In genomic region chr2:161128367-161129111, GRCm38 (mm10) we compare ENCODE assay signal across 10 mouse cellular contexts. TPM values are rescaled to one million over a fixed set of nuclear protein-coding genes. Genes with fewer than 3 reads are reported as not detected.
DNase-seq lines count a peak whose midpoint lies in the region; ATAC-seq and TF ChIP-seq lines count a peak whose summit lies in the region.
"Had no signal": no experiment of that assay in that cellular context is flagged by ENCODE, and none has a peak within 500 bp of the region (broad histone marks: within the 10 kb centered on the region; RNA-seq: fewer than 3 reads in every experiment).

No protein-coding gene starts in this region.

- H3K36me3 ChIP-seq in hindbrain, postnatal 0 days (ENCODE audit: insufficient read depth, low read length), result no peaks in the 10 kb centered on the region
- H3K36me3 ChIP-seq in hindbrain, embryonic 12.5 days, result no peaks in the 10 kb centered on the region
- H3K36me3 ChIP-seq: heart, embryonic 13.5 days; liver, embryonic 15.5 days had no signal

- DNase-seq in hindbrain, postnatal 0 days (ENCODE audit: low spot score), result peak; percentile 70
- DNase-seq in 3134 (ENCODE audit: extremely low read depth, insufficient read length, low spot score) (peak; percentile 13), 3T3-L1 (ENCODE audit: low read depth, low spot score) (peak; percentile 45)
- DNase-seq in left cerebral cortex, postnatal 25 days (ENCODE audit: low spot score in 2 of 2), result peak; percentile 46 to 80
- no peak for DNase-seq in yolk sac, embryonic 10.5 days (ENCODE audit: low spot score)
- no peak for DNase-seq in ovary, postnatal 10 days (ENCODE audit: low spot score)
- DNase-seq: kidney, postnatal 25 days had no signal

- H3K4me3 ChIP-seq in hindbrain, postnatal 0 days (ENCODE audit: low read length), result no peak overlapping the region
- no peak overlapping the region for H3K4me3 ChIP-seq in hindbrain, embryonic 12.5 days
- H3K4me3 ChIP-seq: heart, embryonic 13.5 days; liver, embryonic 15.5 days had no signal

- H3K4me2 ChIP-seq in hindbrain, postnatal 0 days (ENCODE audit: low read depth, low read length), result no peak overlapping the region
- H3K4me2 ChIP-seq in hindbrain, embryonic 12.5 days (replicated peaks), result no peak overlapping the region
- H3K4me2 ChIP-seq: heart, embryonic 13.5 days; liver, embryonic 15.5 days had no signal

- no peaks in the 10 kb centered on the region; the same call in 1 of the 2 replicates for H3K4me1 ChIP-seq in hindbrain, postnatal 0 days (ENCODE audit: insufficient read depth, low read length)
- H3K4me1 ChIP-seq in hindbrain, embryonic 12.5 days, result no peaks in the 10 kb centered on the region
- H3K4me1 ChIP-seq: heart, embryonic 13.5 days; liver, embryonic 15.5 days had no signal

- 36% methylated on average over 10 of the region's 10 CpGs for WGBS in hindbrain, postnatal 0 days
- 62% methylated on average over 10 of the region's 10 CpGs for WGBS in hindbrain, embryonic 12.5 days

- H3K9ac ChIP-seq in hindbrain, postnatal 0 days (replicated peaks; ENCODE audit: low read length), result no peak overlapping the region
- H3K9ac ChIP-seq in hindbrain, embryonic 12.5 days, result no peak overlapping the region
- H3K9ac ChIP-seq: heart, embryonic 13.5 days; liver, embryonic 15.5 days had no signal

- H3K27ac ChIP-seq in hindbrain, postnatal 0 days, result 0 out of 2 replicates have a peak overlapping the region, but pooled peaks have one; percentile 5
- H3K27ac ChIP-seq in hindbrain, embryonic 12.5 days, result no peak overlapping the region
- H3K27ac ChIP-seq: heart, embryonic 13.5 days; liver, embryonic 15.5 days had no signal

- no peak for TF ChIP-seq CTCF in hindbrain, postnatal 0 days (IDR thresholded peaks at IDR 0.05; ENCODE audit: low read depth)

- ATAC-seq in hindbrain, postnatal 0 days, result peak; percentile 62; the same call in 1 of the 2 replicates
- no peak for ATAC-seq in hindbrain, embryonic 12.5 days (ENCODE audit: low FRiP score)

- H3K27me3 ChIP-seq in hindbrain, postnatal 0 days (ENCODE audit: insufficient read depth, low read length), result no peaks in the 10 kb centered on the region
- H3K27me3 ChIP-seq in hindbrain, embryonic 12.5 days, result no peaks in the 10 kb centered on the region
- H3K27me3 ChIP-seq: heart, embryonic 13.5 days; liver, embryonic 15.5 days had no signal

- intact Hi-C loops in left cerebral cortex, postnatal 25 days (cut with DNase I), result no loop called here

- H3K9me3 ChIP-seq in hindbrain, postnatal 0 days (ENCODE audit: low read length), result no peaks in the 10 kb centered on the region
- H3K9me3 ChIP-seq in hindbrain, embryonic 12.5 days (replicated peaks), result no peaks in the 10 kb centered on the region
- H3K9me3 ChIP-seq: heart, embryonic 13.5 days; liver, embryonic 15.5 days had no signal

RNA-seq across cellular contexts. Expression of gene Chd6, which starts 19.7 kb away (rescaled TPM):
- 46.1 and 74.0 TPM in 2 replicates for total RNA-seq in hindbrain, postnatal 0 days (2014; rRNA removed)
- 26.7 and 29.2 TPM in 2 replicates for polyA plus RNA-seq in hindbrain, postnatal 0 days (2015; fragmentation: Nextera tagmentation; extraction: Ambion mirVana)
- polyA plus RNA-seq in hindbrain, embryonic 12.5 days (2016; fragmentation: Nextera tagmentation; extraction: Ambion mirVana), result 42.0 and 48.2 TPM in 2 replicates
- total RNA-seq in left cerebral cortex, postnatal 25 days (2021), result 10 to 100 TPM; 56.9 to 67.5 TPM

Comparison
In these comparisons a context has a peak if more than half of its experiments do, and no peak if none do; other contexts are left out.
1. DNase-seq: peak in hindbrain, postnatal 0 days (single experiment), 3134 (single experiment), 3T3-L1 (single experiment) and left cerebral cortex, postnatal 25 days (2 of 2); none in yolk sac, embryonic 10.5 days (single experiment) and ovary, postnatal 10 days (single experiment).